Mouse (Mus musculus) left cerebral cortex, adult 18-20 months (tissue): Measurements from ENCODE around the gene Armc6. TPM values are rescaled to one million over a fixed set of nuclear protein-coding genes. Genes with fewer than 3 reads are reported as not detected.

Experiments
- DNase-seq, 2 experiments: peaks; one replicate each; pipeline ENCODE4 v3.0.0; 2021 to 2022; ENCODE audit warnings: low spot score in 2 of 2, mixed read lengths in 1 of 2
- long read RNA-seq, 2 experiments: library from polyadenylated mRNA; stranded (forward); transcript quantifications; one replicate each; pipeline ENCODE4 v2.0.0; 2021
- total RNA-seq, 2 experiments: library from RNA; stranded (reverse); gene quantifications; 2 replicates each; pipeline ENCODE4 v1.2.3; 2021

Armc6 gene
- 10 to 100 TPM; 37.0 to 42.1 TPM for total RNA-seq
- long read RNA-seq, experiment 1, transcript Armc6-201 (8 exons, 2,263 nt): major isoform, 15 of 42 reads
- long read RNA-seq, experiment 1, partial matches to known transcripts: 12 of 42 reads
- long read RNA-seq, experiment 1, other reads (novel, unspliced or antisense): 13 of 42 reads
- long read RNA-seq, experiment 2, transcript Armc6-201 (8 exons, 2,263 nt): major isoform, 13 of 35 reads
- long read RNA-seq, experiment 2, partial matches to known transcripts: 7 of 35 reads
- long read RNA-seq, experiment 2, other reads (novel, unspliced or antisense): 15 of 35 reads

- DNase-seq: peak; percentile 91 to 95
These were observed at the start of gene Armc6, which contains the start of gene Sugp2 for GRCm38 (mm10) chr8:70234080-70234780. Gene Armc6 (minus strand): TSS chr8:70234466. Gene Sugp2 (plus strand): TSS chr8:70234226.

- DNase-seq: peak in 1 of 2 experiments; percentile 14
These were observed 49.1 kb upstream of the Armc6 start for GRCm38 (mm10) chr8:70283136-70284077.

GRCm38 (mm10) chr8:70282603-70283135 lies 48.4 kb upstream of the Armc6 start, which contains the start of gene Homer3:
Gene Homer3 (plus strand): TSS chr8:70282827.
- peak; percentile 70 to 74 for DNase-seq

- DNase-seq: no peak
These were observed 46.7 kb upstream of the Armc6 start for GRCm38 (mm10) chr8:70281001-70281400.

GRCm38 (mm10) chr8:70279266-70279665 lies 45.0 kb upstream of the Armc6 start:
- DNase-seq: no peak

GRCm38 (mm10) chr8:70278175-70278574 lies 43.9 kb upstream of the Armc6 start:
- DNase-seq: peak; percentile 34 to 61

GRCm38 (mm10) chr8:70276476-70276875 lies 42.2 kb upstream of the Armc6 start:
- DNase-seq: no peak

GRCm38 (mm10) chr8:70274350-70274749 lies 40.1 kb upstream of the Armc6 start:
- no peak for DNase-seq

- no peak for DNase-seq
These were observed 38.7 kb upstream of the Armc6 start for GRCm38 (mm10) chr8:70272949-70273348.

GRCm38 (mm10) chr8:70268799-70269565 lies 34.7 kb upstream of the Armc6 start:
- peak; percentile 26 to 31 for DNase-seq

- DNase-seq: no peak
These were observed 34.0 kb upstream of the Armc6 start for GRCm38 (mm10) chr8:70268311-70268710.

GRCm38 (mm10) chr8:70267674-70268073 lies 33.4 kb upstream of the Armc6 start:
- DNase-seq: no peak

GRCm38 (mm10) chr8:70259043-70259442 lies 24.8 kb upstream of the Armc6 start:
- DNase-seq: no peak

- no peak for DNase-seq
These were observed 24.3 kb upstream of the Armc6 start for GRCm38 (mm10) chr8:70258600-70258999.

- DNase-seq: no peak
These were observed 23.2 kb upstream of the Armc6 start for GRCm38 (mm10) chr8:70257456-70257855.

GRCm38 (mm10) chr8:70254628-70255027 lies 20.4 kb upstream of the Armc6 start:
- DNase-seq: no peak

GRCm38 (mm10) chr8:70247841-70248240 lies 13.6 kb upstream of the Armc6 start:
- DNase-seq: no peak

GRCm38 (mm10) chr8:70246622-70247021 lies 12.4 kb upstream of the Armc6 start:
- no peak for DNase-seq

- DNase-seq: no peak
These were observed 6.4 kb upstream of the Armc6 start for GRCm38 (mm10) chr8:70240642-70241041.

GRCm38 (mm10) chr8:70237842-70238241 lies 3.6 kb upstream of the Armc6 start:
- DNase-seq: no peak
